Mouse (Mus musculus) heart, embryonic 15.5 days (tissue): Measurements from ENCODE around the gene Gm9112. TPM values are rescaled to one million over a fixed set of nuclear protein-coding genes. Genes with fewer than 3 reads are reported as not detected.
"Not testable (repeated sequence)": the region's sequence is repeated elsewhere in the genome, so short reads cannot be mapped to it uniquely, and the experiment has no call there.

Experiments used
- ATAC-seq: fragments of 200-750 bp; cut with Nextera tagmentation; replicated peaks from 2 replicates; pipeline ENCODE4 v1.8.0; 2017; ENCODE audit warnings: low read depth, moderate TSS enrichment; ENCODE audit not compliant: insufficient number of reproducible peaks, insufficient read depth, low FRiP score
- H3K27ac ChIP-seq: fragments of 300-500 bp; sonication (generic); 2 replicates; pipeline ENCODE4 v1.5.1; 2015; ENCODE audit warnings: mild to moderate bottlenecking, inconsistent platforms
- H3K27me3 ChIP-seq: fragments of 300-500 bp; sonication (generic); 2 replicates; pipeline ENCODE4 v1.6.1; 2015; ENCODE audit warnings: inconsistent platforms
- H3K36me3 ChIP-seq: fragments of 300-500 bp; sonication (generic); 2 replicates; pipeline ENCODE4 v1.6.1; 2015; ENCODE audit warnings: mild to moderate bottlenecking, inconsistent platforms
- H3K4me1 ChIP-seq: fragments of 300-500 bp; sonication (generic); replicated peaks from 2 replicates; pipeline ENCODE4 v1.6.1; 2015; ENCODE audit warnings: inconsistent platforms
- H3K4me2 ChIP-seq: fragments of 300-500 bp; sonication (generic); 2 replicates; pipeline ENCODE4 v1.6.1; 2015; ENCODE audit warnings: inconsistent platforms, mild to moderate bottlenecking, moderate library complexity
- H3K4me3 ChIP-seq: fragments of 300-500 bp; sonication (generic); 2 replicates; pipeline ENCODE4 v1.5.1; 2015; ENCODE audit warnings: mild to moderate bottlenecking, inconsistent platforms
- H3K9ac ChIP-seq: fragments of 300-500 bp; sonication (generic); 2 replicates; pipeline ENCODE4 v1.6.1; 2015; ENCODE audit warnings: mild to moderate bottlenecking, inconsistent platforms
- H3K9me3 ChIP-seq: fragments of 300-500 bp; sonication (generic); replicated peaks from 2 replicates; pipeline ENCODE4 v1.6.1; 2016; ENCODE audit warnings: inconsistent platforms
- WGBS: fragments of 180-500 bp; shearing (Covaris S2); methylation state at CpG from one replicate; pipeline ENCODE4 v1.1.7; 2015; ENCODE audit warnings: mixed read lengths; 5-methylcytosine and 5-hydroxymethylcytosine counted together
- polyA plus RNA-seq: library from polyadenylated mRNA; unstranded; fragments of >200 nt; fragmentation: Nextera tagmentation; extraction: Ambion mirVana; gene quantifications from 2 replicates; pipeline ENCODE4 v1.2.1, GENCODE M21; 2015

The Gm9112 gene
- polyA plus RNA-seq = not detected in 2 replicates

DNA sequence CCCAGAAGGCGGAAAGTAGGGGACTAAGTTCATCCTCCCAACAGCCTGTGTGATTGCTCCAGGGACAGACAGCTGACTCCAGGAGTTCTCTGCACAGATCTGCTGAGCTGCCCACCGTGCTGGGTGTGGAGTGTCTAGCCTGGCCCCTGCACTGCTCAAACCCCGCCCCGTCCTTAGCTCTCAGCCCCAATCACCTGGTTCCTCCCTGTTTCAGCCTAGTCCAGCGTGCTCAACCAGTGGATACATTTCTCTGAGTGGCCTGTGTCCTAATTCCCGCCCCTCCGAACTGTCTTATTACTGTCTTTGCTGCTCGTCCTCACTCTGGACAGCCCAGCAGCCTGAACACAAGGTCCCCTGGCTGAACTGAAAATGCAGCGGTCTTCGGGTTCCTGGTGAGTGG lies at the start of gene Gm9112, which contains the start of gene Dmrtc1b:
Gm9112 (minus strand) TSS at position 101 of the 400 bp plus-strand sequence.
Dmrtc1b (plus strand) TSS at position 331 of the 400 bp plus-strand sequence.
- not testable (repeated sequence) for H3K4me3 ChIP-seq, H3K9me3 ChIP-seq, H3K27ac ChIP-seq, ATAC-seq, H3K4me1 ChIP-seq, H3K36me3 ChIP-seq, H3K27me3 ChIP-seq, H3K9ac ChIP-seq, H3K4me2 ChIP-seq
- WGBS = 71% methylated on average over 10 of the region's 10 CpGs

DNA sequence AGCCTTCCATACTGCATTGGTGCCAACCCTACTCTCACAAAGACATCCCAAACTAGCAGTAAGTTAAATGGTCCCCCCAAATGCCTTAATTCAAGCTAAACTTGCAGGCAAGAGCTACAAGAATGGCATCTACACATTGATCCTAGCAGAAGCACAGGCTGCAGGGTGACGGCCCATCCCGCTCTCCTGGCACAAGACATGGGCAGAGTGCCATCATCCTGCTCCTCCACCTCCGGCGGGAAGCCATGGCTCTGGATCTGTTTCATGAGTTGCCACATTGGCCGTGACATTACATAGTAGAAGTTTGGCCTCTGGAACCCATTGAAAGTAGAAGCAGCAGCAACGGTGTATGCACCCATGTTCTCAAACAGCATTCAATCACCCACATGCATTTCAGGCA lies 16.8 kb upstream of the Gm9112 start:
- not testable (repeated sequence) for H3K4me2 ChIP-seq, H3K36me3 ChIP-seq, H3K4me3 ChIP-seq, H3K27me3 ChIP-seq, ATAC-seq, H3K9ac ChIP-seq, H3K9me3 ChIP-seq, H3K4me1 ChIP-seq, H3K27ac ChIP-seq
- 79% methylated on average over 6 of the region's 6 CpGs for WGBS

DNA sequence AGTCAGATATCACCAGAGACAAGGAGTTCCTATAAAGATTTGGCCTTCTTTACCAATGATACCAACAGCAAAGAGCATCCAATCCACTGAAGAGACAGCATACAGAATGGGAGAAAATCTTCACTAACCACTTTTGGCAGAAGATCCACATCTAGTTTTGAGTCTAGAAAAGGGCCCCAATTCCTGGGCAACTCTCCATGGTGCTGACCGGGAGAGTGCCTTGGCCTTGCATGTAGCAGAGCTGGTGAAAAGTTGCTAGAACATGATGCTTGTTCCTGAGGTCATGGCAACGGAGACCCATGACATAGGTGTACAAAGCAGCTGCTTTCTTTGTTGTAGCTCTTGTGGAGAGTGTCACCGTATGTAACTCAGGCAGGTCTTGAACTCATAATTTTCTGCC lies 6.8 kb downstream of the Gm9112 start:
- H3K27me3 ChIP-seq, H3K9ac ChIP-seq, H3K4me1 ChIP-seq, H3K4me3 ChIP-seq, H3K9me3 ChIP-seq, H3K27ac ChIP-seq, H3K4me2 ChIP-seq, ATAC-seq, H3K36me3 ChIP-seq: not testable (repeated sequence)
- 64% methylated on average over 3 of the region's 3 CpGs for WGBS

- H3K9me3 ChIP-seq, H3K27me3 ChIP-seq, H3K36me3 ChIP-seq, ATAC-seq, H3K27ac ChIP-seq, H3K4me3 ChIP-seq, H3K4me1 ChIP-seq, H3K9ac ChIP-seq, H3K4me2 ChIP-seq: not testable (repeated sequence)
- whole genome bisulfite sequencing = 19% methylated on average over 4 of the region's 4 CpGs
Measured at GRCm38 (mm10) chrX:102689252-102689651, 18.2 kb downstream of the Gm9112 start.

DNA sequence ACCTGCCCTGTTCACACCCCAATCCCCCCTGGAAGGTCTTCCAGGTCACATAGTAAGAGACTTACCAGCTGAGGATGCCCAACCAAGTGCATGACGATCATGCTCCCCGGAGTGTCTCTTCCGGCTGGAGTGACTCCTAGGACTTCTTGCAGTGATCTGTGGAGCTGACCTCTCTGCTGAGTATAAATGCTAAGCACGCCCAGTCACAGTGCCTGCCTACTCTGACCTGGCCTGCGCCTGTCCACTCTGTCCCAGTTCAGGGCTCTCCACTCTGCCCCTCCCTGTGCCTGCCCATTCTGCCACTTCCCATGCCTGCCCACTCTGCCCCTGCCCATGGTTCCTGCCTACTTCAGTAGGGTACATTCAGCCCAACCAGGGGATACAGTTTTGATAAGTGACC lies 20.6 kb downstream of the Gm9112 start, which contains the start of gene Gm3880:
Gm3880 (minus strand) TSS at position 101 of the 400 bp plus-strand sequence.
- not testable (repeated sequence) for H3K36me3 ChIP-seq, H3K9ac ChIP-seq, H3K4me1 ChIP-seq, H3K9me3 ChIP-seq, H3K4me2 ChIP-seq, H3K4me3 ChIP-seq, H3K27ac ChIP-seq, H3K27me3 ChIP-seq, ATAC-seq
- WGBS = 78% methylated on average over 5 of the region's 5 CpGs

GRCm38 (mm10) chrX:102684706-102685105 lies 22.7 kb downstream of the Gm9112 start:
- not testable (repeated sequence) for H3K27ac ChIP-seq, ATAC-seq, H3K4me2 ChIP-seq, H3K36me3 ChIP-seq, H3K9ac ChIP-seq, H3K27me3 ChIP-seq, H3K9me3 ChIP-seq, H3K4me1 ChIP-seq, H3K4me3 ChIP-seq
- 50% methylated on average over 3 of the region's 3 CpGs for WGBS

GRCm38 (mm10) chrX:102666641-102667040 lies 40.8 kb downstream of the Gm9112 start:
- Histone ChIP-seq H3K27me3 (no peaks in the 10 kb centered on the region), H3K9ac (no peak overlapping the region), H3K4me3 (no peak overlapping the region), H3K36me3 (no peaks in the 10 kb centered on the region), H3K4me2 (no peak overlapping the region), H3K9me3 (no peaks in the 10 kb centered on the region), H3K27ac (no peak overlapping the region), H3K4me1 (no peaks in the 10 kb centered on the region)
- 52% methylated on average over 2 of the region's 2 CpGs for WGBS
- ATAC-seq = no peak

DNA sequence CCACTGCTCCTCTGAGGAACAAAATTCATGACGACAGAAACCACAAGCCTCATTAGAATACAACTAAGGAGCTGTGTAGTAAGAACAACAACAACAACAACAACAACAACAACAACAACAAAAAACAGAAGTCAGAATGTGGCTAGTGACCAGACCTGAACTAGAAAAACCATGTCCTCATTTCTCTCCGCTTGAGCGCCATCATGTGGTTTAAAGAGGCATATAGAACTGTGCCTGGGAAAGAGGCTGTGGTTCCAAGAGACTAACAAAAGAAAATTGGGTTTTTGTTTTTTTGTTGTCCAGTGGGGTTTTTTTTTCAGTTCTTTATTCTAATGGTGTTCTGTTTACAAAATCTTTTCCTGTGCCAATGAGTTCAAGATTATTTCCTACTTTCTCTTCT lies 46.7 kb downstream of the Gm9112 start:
- H3K4me1 ChIP-seq = no peaks in the 10 kb centered on the region
- no peak overlapping the region for H3K4me2 ChIP-seq
- H3K27ac ChIP-seq = no peak overlapping the region
- no peak for ATAC-seq
- no peaks in the 10 kb centered on the region for H3K9me3 ChIP-seq
- H3K36me3 ChIP-seq = no peaks in the 10 kb centered on the region
- H3K27me3 ChIP-seq = no peaks in the 10 kb centered on the region
- H3K4me3 ChIP-seq = no peak overlapping the region
- no peak overlapping the region for H3K9ac ChIP-seq
- WGBS = 19% methylated on average over 3 of the region's 3 CpGs

Other genes starting within 250 kb of the Gm9112 start
- gene Hdac8, start 202.3 kb downstream of the Gm9112 start, polyA plus RNA-seq = 5.4 and 6.1 TPM in 2 replicates
- 9.6 and 10.5 TPM in 2 replicates for gene Phka1, start 63.4 kb downstream of the Gm9112 start, polyA plus RNA-seq
- gene Gm3880, start 20.7 kb downstream of the Gm9112 start, polyA plus RNA-seq = not detected in 2 replicates
- gene Dmrtc1b, start 230 bp upstream of the Gm9112 start, polyA plus RNA-seq = not detected in 2 replicates
- gene Dmrtc1c1, start 95.3 kb upstream of the Gm9112 start, polyA plus RNA-seq = not detected in 2 replicates
- gene Dmrtc1c2, start 147.0 kb upstream of the Gm9112 start, polyA plus RNA-seq = not detected in 2 replicates
- gene 1700031F05Rik, start 160.3 kb upstream of the Gm9112 start, polyA plus RNA-seq = not detected in 2 replicates
- 0.33 and 0.66 TPM in 2 replicates for gene Dmrtc1a, start 201.1 kb upstream of the Gm9112 start, polyA plus RNA-seq
- gene 1700011M02Rik, start 201.3 kb upstream of the Gm9112 start, polyA plus RNA-seq = not detected in 2 replicates
- not detected in 2 replicates for gene 1700018G05Rik, start 220.7 kb upstream of the Gm9112 start, polyA plus RNA-seq